Mouse (Mus musculus) neural tube, embryonic 13.5 days (tissue): ENCODE measurements around the gene Zfp426. TPM values are rescaled to one million over a fixed set of nuclear protein-coding genes. Genes with fewer than 3 reads are reported as not detected.

ENCODE experiments used
- ATAC-seq: fragments of 200-750 bp; cut with Nextera tagmentation; 2 replicates; pipeline ENCODE4 v1.8.0; 2017; ENCODE audit warnings: low read depth, mild to moderate bottlenecking, moderate TSS enrichment, moderate library complexity
- H3K27ac ChIP-seq: fragments of 300-500 bp; sonication (generic); replicated peaks from 2 replicates; pipeline ENCODE4 v1.5.1; 2015; ENCODE audit warnings: moderate library complexity, mild to moderate bottlenecking, inconsistent platforms
- H3K27me3 ChIP-seq: fragments of 300-500 bp; sonication (generic); 2 replicates; pipeline ENCODE4 v1.6.1; 2015; ENCODE audit warnings: mild to moderate bottlenecking, inconsistent platforms
- H3K36me3 ChIP-seq: fragments of 300-500 bp; sonication (generic); 2 replicates; pipeline ENCODE4 v1.6.1; 2015; ENCODE audit warnings: mild to moderate bottlenecking, inconsistent platforms
- H3K4me1 ChIP-seq: fragments of 300-500 bp; sonication (generic); replicated peaks from 2 replicates; pipeline ENCODE4 v1.6.1; 2015; ENCODE audit warnings: inconsistent platforms
- H3K4me2 ChIP-seq: fragments of 300-500 bp; sonication (generic); 2 replicates; pipeline ENCODE4 v1.6.1; 2015; ENCODE audit warnings: inconsistent platforms, mild to moderate bottlenecking, moderate library complexity
- H3K4me3 ChIP-seq: fragments of 300-500 bp; sonication (generic); 2 replicates; pipeline ENCODE4 v1.5.1; 2015; ENCODE audit warnings: mild to moderate bottlenecking, inconsistent platforms
- H3K9ac ChIP-seq: fragments of 300-500 bp; sonication (generic); 2 replicates; pipeline ENCODE4 v1.6.1; 2015; ENCODE audit warnings: moderate library complexity, mild to moderate bottlenecking, inconsistent platforms
- H3K9me3 ChIP-seq: fragments of 300-500 bp; sonication (generic); 2 replicates; pipeline ENCODE4 v1.6.1; 2016; ENCODE audit warnings: inconsistent platforms
- WGBS: fragments of 180-500 bp; shearing (Covaris S2); methylation state at CpG from one replicate; pipeline ENCODE4 v1.1.7; 2015; 5-methylcytosine and 5-hydroxymethylcytosine counted together
- polyA plus RNA-seq: library from polyadenylated mRNA; unstranded; fragments of >200 nt; fragmentation: Nextera tagmentation; extraction: Ambion mirVana; gene quantifications from 2 replicates; pipeline ENCODE4 v1.2.1, GENCODE M21; 2015

Zfp426 gene
- polyA plus RNA-seq, 1 experiment from 2014 or later, result 29.3 TPM

- no peaks in the 10 kb centered on the region for H3K27me3 ChIP-seq
- H3K4me2 ChIP-seq, result no peak overlapping the region
- WGBS, result 97% methylated on average over 1 of the region's 1 CpGs
- H3K27ac ChIP-seq, result no peak overlapping the region
- peaks cover 51% of the 10 kb centered on the region for H3K36me3 ChIP-seq
- H3K9ac ChIP-seq, result no peak overlapping the region
- H3K9me3 ChIP-seq, result no peaks in the 10 kb centered on the region
- ATAC-seq, result no peak
- no peak overlapping the region for H3K4me3 ChIP-seq
- 0 out of 2 replicates have a peak, but pooled peaks cover 3% of the 10 kb centered on the region for H3K4me1 ChIP-seq
Measured at GRCm38 (mm10) chr9:20451493-20451892, 41.1 kb downstream of the Zfp426 start.

GRCm38 (mm10) chr9:20443183-20443783 lies 49.3 kb downstream of the Zfp426 start:
- H3K4me3 ChIP-seq, result no peak overlapping the region
- no peak for ATAC-seq
- H3K27ac ChIP-seq, result no peak overlapping the region
- H3K27me3 ChIP-seq, result no peaks in the 10 kb centered on the region
- no peaks in the 10 kb centered on the region for H3K4me1 ChIP-seq
- H3K9ac ChIP-seq, result no peak overlapping the region
- peaks cover 8% of the 10 kb centered on the region for H3K9me3 ChIP-seq
- 92% methylated on average over 4 of the region's 4 CpGs for WGBS
- H3K4me2 ChIP-seq, result no peak overlapping the region
- peaks cover 83% of the 10 kb centered on the region for H3K36me3 ChIP-seq

- WGBS, result 86% methylated on average over 3 of the region's 3 CpGs
- H3K27me3 ChIP-seq, result no peaks in the 10 kb centered on the region
- peaks cover 17% of the 10 kb centered on the region for H3K36me3 ChIP-seq
- H3K9me3 ChIP-seq, result no peaks in the 10 kb centered on the region
- H3K4me1 ChIP-seq, result no peaks in the 10 kb centered on the region
- no peak overlapping the region for H3K9ac ChIP-seq
- no peak for ATAC-seq
- no peak overlapping the region for H3K4me2 ChIP-seq
- H3K4me3 ChIP-seq, result no peak overlapping the region
- H3K27ac ChIP-seq, result no peak overlapping the region
Measured at GRCm38 (mm10) chr9:20430004-20430403, 62.5 kb downstream of the Zfp426 start.

Other genes starting within 250 kb of the Zfp426 start
- not detected in 2 replicates for gene Olfr39, start 210.4 kb downstream of the Zfp426 start, polyA plus RNA-seq
- gene Olfr873, start 194.2 kb downstream of the Zfp426 start, polyA plus RNA-seq, result not detected in 2 replicates
- gene Olfr18, start 156.7 kb downstream of the Zfp426 start, polyA plus RNA-seq, result 0.13 TPM in 1 of 2 replicates, not detected in the other
- gene Zfp560, start 107.6 kb downstream of the Zfp426 start, polyA plus RNA-seq, result 33.4 and 39.7 TPM in 2 replicates
- gene Zfp26, start 32.6 kb downstream of the Zfp426 start, polyA plus RNA-seq, result 15.2 and 15.3 TPM in 2 replicates
- gene Zfp266, start 28.7 kb upstream of the Zfp426 start, polyA plus RNA-seq, result 107 and 129 TPM in 2 replicates
- gene Zfp846, start 88.5 kb upstream of the Zfp426 start, polyA plus RNA-seq, result 39.6 and 44.4 TPM in 2 replicates
- 479 and 545 TPM in 2 replicates for gene Ubl5, start 150.1 kb upstream of the Zfp426 start, polyA plus RNA-seq
- gene Fbxl12, start 152.0 kb upstream of the Zfp426 start, polyA plus RNA-seq, result 16.0 and 16.2 TPM in 2 replicates
- 55.4 and 58.9 TPM in 2 replicates for gene Pin1, start 159.3 kb upstream of the Zfp426 start, polyA plus RNA-seq